Mouse (Mus musculus) embryonic facial prominence, embryonic 12.5 days (tissue): Measurements from ENCODE around the gene Asxl2. TPM values are rescaled to one million over a fixed set of nuclear protein-coding genes. Genes with fewer than 3 reads are reported as not detected.
"Not testable (repeated sequence)": the region's sequence is repeated elsewhere in the genome, so short reads cannot be mapped to it uniquely, and the experiment has no call there.

Experiments used
- ATAC-seq: fragments of 200-750 bp; cut with Nextera tagmentation; 2 replicates; pipeline ENCODE4 v1.8.0; 2017; ENCODE audit not compliant: insufficient number of reproducible peaks, insufficient read depth, low FRiP score, low TSS enrichment
- H3K27ac ChIP-seq: fragments of 300-500 bp; sonication (generic); 2 replicates; pipeline ENCODE4 v1.5.1; 2016; ENCODE audit warnings: mild to moderate bottlenecking
- H3K27me3 ChIP-seq: fragments of 300-500 bp; sonication (generic); 2 replicates; pipeline ENCODE4 v1.6.1; 2016; ENCODE audit warnings: mild to moderate bottlenecking, moderate library complexity
- H3K36me3 ChIP-seq: fragments of 300-500 bp; sonication (generic); 2 replicates; pipeline ENCODE4 v1.6.1; 2016; ENCODE audit warnings: mild to moderate bottlenecking
- H3K4me1 ChIP-seq: fragments of 300-500 bp; sonication (generic); 2 replicates; pipeline ENCODE4 v1.6.1; 2016
- H3K4me2 ChIP-seq: fragments of 300-500 bp; sonication (generic); replicated peaks from 2 replicates; pipeline ENCODE4 v1.6.1; 2016; ENCODE audit warnings: mild to moderate bottlenecking, moderate library complexity
- H3K4me3 ChIP-seq: fragments of 300-500 bp; sonication (generic); 2 replicates; pipeline ENCODE4 v1.5.1; 2016; ENCODE audit warnings: mild to moderate bottlenecking
- H3K9ac ChIP-seq: fragments of 300-500 bp; sonication (generic); 2 replicates; pipeline ENCODE4 v1.6.1; 2016; ENCODE audit warnings: mild to moderate bottlenecking, moderate library complexity
- H3K9me3 ChIP-seq: fragments of 300-500 bp; sonication (generic); 2 replicates; pipeline ENCODE4 v1.6.1; 2016; ENCODE audit warnings: mild to moderate bottlenecking, moderate library complexity
- WGBS: fragments of 180-500 bp; shearing (Covaris S2); methylation state at CpG from one replicate; pipeline ENCODE4 v1.1.7; 2016; 5-methylcytosine and 5-hydroxymethylcytosine counted together
- polyA plus RNA-seq: library from polyadenylated mRNA; unstranded; fragments of >200 nt; fragmentation: Nextera tagmentation; extraction: Ambion mirVana; gene quantifications from 2 replicates; pipeline ENCODE4 v1.2.1, GENCODE M21; 2016

Asxl2 gene
- polyA plus RNA-seq, 1 experiment from 2014 or later: 19.9 TPM

DNA sequence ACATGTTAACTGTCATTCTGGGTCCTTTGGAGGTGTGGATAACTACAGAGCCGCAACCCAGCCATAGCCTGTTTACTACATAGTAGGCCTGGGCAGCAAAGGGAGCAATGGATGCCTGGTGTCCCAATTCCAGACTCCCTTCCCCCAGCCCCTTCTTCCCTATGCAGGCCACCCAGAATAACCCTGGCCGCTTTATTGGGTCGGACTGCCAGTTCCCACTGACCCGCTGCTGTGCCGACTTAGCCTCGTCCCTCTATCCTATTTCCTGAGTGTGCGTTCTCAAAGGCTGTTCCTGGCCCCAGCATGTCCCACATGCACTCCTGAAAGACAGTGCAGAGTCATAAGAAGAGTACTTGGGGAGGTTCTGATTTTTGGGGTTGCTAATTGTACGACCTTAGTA lies 29.7 kb upstream of the Asxl2 start:
- Histone ChIP-seq H3K36me3 (peaks cover 24% of the 10 kb centered on the region), H3K4me2 (no peak overlapping the region), H3K9ac (no peak overlapping the region), H3K4me3 (no peak overlapping the region), H3K27ac (no peak overlapping the region), H3K4me1 (no peaks in the 10 kb centered on the region), H3K9me3 (no peaks in the 10 kb centered on the region), H3K27me3 (no peaks in the 10 kb centered on the region)
- WGBS: 93% methylated on average over 8 of the region's 8 CpGs
- no peak for ATAC-seq

DNA sequence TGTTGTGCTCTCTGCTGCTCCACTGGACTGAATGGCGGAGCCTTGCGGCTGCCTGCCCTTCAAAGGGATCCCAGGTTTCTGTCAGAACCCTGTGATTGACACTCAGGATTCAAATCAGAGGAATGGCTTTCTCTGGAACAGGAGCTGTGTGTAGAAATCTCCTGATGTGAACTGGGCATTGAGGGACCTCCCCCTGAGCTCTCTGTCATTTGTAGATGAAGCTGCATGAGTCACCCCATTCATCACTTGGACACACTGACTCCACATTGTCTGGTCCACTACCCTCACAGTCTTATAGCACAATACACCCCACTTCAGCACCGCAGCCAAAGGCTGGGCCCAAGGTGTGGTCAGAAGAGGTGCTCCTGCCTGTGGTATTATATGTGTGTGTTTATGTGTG lies 21.0 kb upstream of the Asxl2 start:
- H3K4me3 ChIP-seq, H3K27me3 ChIP-seq, ATAC-seq, H3K9ac ChIP-seq, H3K27ac ChIP-seq, H3K4me1 ChIP-seq, H3K9me3 ChIP-seq, H3K4me2 ChIP-seq: not testable (repeated sequence)
- 95% methylated on average over 3 of the region's 3 CpGs for WGBS
- peaks cover 32% of the 10 kb centered on the region for H3K36me3 ChIP-seq

DNA sequence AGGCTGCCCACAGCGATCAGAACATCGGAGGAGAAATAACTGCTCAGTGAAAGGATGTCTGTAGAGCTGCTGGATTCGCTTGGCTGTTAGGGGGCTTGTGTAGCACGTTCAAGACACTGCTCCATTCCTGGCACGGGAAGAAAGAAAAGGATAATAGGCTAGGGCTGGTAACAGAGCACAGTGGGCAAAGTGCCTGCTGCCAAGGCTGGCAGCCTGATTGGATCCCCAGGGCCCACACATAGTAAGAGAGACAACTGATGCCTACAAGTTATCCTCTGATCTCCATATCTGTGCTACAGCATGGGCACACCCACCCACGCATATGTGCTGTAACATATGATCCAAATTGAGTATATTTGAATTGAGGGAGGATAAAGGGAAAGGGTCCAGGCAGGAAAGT lies 20.1 kb upstream of the Asxl2 start:
- 84% methylated on average over 6 of the region's 6 CpGs for WGBS
- Histone ChIP-seq H3K4me1 (no peaks in the 10 kb centered on the region), H3K4me3 (no peak overlapping the region), H3K4me2 (no peak overlapping the region), H3K9ac (no peak overlapping the region), H3K36me3 (peaks cover 32% of the 10 kb centered on the region), H3K9me3 (no peaks in the 10 kb centered on the region), H3K27me3 (no peaks in the 10 kb centered on the region), H3K27ac (no peak overlapping the region)
- ATAC-seq: no peak

DNA sequence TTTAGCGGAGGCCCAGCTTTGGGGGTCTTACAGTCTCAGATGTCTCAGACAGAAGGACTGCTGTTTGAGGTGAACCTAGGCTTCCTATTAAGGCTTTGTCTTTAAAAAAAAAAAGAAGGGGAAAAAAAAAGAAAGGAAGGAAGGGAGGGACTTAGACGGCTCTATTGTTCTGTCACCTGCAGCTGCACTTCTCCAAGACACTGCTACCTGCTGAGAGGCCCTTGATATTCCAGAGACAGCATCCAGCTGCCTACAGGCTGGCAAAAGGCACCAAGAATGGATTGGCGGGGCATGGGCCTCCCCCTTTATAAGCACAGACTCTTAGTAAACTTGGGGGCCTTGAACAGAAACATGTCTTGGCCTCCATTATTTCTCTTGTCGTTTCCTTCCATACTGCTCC lies 11.7 kb upstream of the Asxl2 start:
- Histone ChIP-seq H3K27me3 (no peaks in the 10 kb centered on the region), H3K4me1 (no peaks in the 10 kb centered on the region), H3K36me3 (no peaks in the 10 kb centered on the region), H3K9ac (no peak overlapping the region), H3K27ac (no peak overlapping the region), H3K4me3 (no peak overlapping the region), H3K9me3 (no peaks in the 10 kb centered on the region), H3K4me2 (no peak overlapping the region)
- 96% methylated on average over 4 of the region's 4 CpGs for WGBS
- no peak for ATAC-seq

DNA sequence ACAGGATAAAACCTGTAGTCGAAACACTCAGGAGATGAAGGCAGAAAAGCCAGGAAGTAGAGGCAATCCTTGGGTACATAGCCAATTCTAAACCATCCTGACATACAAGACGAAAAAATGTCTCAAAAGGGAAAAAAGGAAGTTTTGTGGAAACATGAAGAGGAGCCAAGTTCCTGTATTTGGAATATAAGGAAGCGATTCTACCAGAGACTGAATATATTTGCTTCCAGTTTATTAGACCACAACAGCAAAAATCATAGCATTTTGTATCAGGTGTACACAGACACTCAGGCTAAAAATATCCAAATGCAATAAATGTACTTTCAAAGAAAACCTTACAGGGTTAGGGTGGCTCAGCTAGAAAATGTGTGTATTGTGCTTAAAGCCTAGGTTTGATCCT lies 7.9 kb upstream of the Asxl2 start:
- no peak for ATAC-seq
- H3K36me3 ChIP-seq: no peaks in the 10 kb centered on the region

DNA sequence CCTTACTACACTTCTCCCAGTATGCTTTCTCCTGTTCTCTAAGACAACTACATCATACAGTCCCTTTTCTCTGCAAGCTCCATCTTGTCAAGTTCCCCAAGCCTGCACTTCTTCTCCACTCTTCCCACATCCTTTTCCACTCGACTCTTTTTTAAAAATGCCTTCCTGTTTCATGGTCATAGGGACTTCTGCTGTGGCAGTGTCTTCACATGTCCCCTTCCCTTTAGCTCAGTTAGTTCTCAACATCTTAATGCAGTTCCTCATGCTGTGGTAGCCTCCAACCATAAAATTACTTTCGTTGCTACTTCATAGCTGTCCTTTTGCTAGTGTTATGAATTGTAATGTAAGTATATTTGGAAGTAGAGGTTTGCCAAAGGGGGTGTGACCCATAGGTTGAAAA lies 6.1 kb upstream of the Asxl2 start:
- ATAC-seq: no peak
- WGBS: 86% methylated on average over 2 of the region's 2 CpGs
- H3K27me3 ChIP-seq: no peaks in the 10 kb centered on the region
- H3K4me3 ChIP-seq: no peak overlapping the region
- no peak overlapping the region for H3K9ac ChIP-seq
- H3K36me3 ChIP-seq: no peaks in the 10 kb centered on the region
- H3K4me2 ChIP-seq: no peak overlapping the region
- H3K9me3 ChIP-seq: no peaks in the 10 kb centered on the region
- no peak overlapping the region for H3K27ac ChIP-seq
- 0 out of 2 replicates have a peak, but pooled peaks cover 4% of the 10 kb centered on the region for H3K4me1 ChIP-seq

More for the DNA sequence above, 7.9 kb upstream of the Asxl2 start:
- no peak overlapping the region for H3K27ac ChIP-seq
- no peak overlapping the region for H3K4me3 ChIP-seq
- H3K4me2 ChIP-seq: no peak overlapping the region
- H3K4me1 ChIP-seq: no peaks in the 10 kb centered on the region
- no peaks in the 10 kb centered on the region for H3K27me3 ChIP-seq
- no peaks in the 10 kb centered on the region for H3K9me3 ChIP-seq
- H3K9ac ChIP-seq: no peak overlapping the region
- WGBS: 88% methylated on average over 3 of the region's 3 CpGs

DNA sequence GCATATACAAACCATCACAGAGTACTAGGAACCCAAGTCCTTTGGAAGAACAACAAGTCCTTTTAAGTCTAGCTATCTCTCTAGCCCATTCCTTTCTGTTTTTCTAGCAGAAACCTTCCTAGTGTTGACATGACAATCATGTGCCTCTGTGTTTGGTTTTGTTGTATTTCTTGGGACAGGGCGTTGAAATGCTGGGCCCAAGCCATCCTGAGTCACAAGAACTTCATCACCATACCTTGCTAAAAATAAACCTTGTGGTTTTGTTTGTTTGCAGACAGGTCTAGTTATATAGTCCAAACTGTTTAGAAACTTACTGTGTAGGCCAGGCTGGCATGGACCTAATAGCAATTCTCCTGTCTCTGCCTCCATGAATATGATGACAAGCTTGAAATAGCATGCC lies 3.9 kb upstream of the Asxl2 start:
- no peak overlapping the region for H3K4me3 ChIP-seq
- 97% methylated on average over 1 of the region's 1 CpGs for WGBS
- H3K4me2 ChIP-seq: no peak overlapping the region
- H3K4me1 ChIP-seq: 0 out of 2 replicates have a peak, but pooled peaks cover 6% of the 10 kb centered on the region
- no peak overlapping the region for H3K9ac ChIP-seq
- no peaks in the 10 kb centered on the region for H3K27me3 ChIP-seq
- ATAC-seq: no peak
- H3K9me3 ChIP-seq: no peaks in the 10 kb centered on the region
- no peaks in the 10 kb centered on the region for H3K36me3 ChIP-seq
- no peak overlapping the region for H3K27ac ChIP-seq

DNA sequence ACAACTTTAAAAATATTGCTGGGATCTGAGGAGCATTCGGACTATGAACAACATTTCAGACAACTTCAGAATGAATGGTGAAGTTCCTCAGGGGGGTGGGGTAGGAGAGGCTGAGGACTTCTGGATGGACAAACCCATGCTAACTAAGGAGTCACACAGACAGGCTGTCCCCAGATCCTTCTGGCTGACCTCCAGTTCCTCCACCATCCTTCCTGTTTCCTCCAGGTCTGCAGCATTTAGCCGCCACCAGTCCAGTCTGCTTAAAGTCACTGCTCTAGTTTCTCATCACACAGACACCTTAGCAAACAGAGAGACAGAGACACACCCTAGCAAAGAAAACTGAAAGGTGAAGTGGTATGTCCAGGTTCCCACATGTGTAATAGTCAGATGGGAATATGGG lies 2.5 kb upstream of the Asxl2 start:
- Histone ChIP-seq H3K4me1 (0 out of 2 replicates have a peak, but pooled peaks cover 11% of the 10 kb centered on the region), H3K4me2 (no peak overlapping the region; the same call in 1 of the 2 replicates), H3K36me3 (no peaks in the 10 kb centered on the region), H3K4me3 (no peak overlapping the region), H3K9ac (no peak overlapping the region), H3K27ac (no peak overlapping the region), H3K9me3 (no peaks in the 10 kb centered on the region), H3K27me3 (no peaks in the 10 kb centered on the region)
- ATAC-seq: no peak
- 89% methylated on average over 2 of the region's 2 CpGs for WGBS

DNA sequence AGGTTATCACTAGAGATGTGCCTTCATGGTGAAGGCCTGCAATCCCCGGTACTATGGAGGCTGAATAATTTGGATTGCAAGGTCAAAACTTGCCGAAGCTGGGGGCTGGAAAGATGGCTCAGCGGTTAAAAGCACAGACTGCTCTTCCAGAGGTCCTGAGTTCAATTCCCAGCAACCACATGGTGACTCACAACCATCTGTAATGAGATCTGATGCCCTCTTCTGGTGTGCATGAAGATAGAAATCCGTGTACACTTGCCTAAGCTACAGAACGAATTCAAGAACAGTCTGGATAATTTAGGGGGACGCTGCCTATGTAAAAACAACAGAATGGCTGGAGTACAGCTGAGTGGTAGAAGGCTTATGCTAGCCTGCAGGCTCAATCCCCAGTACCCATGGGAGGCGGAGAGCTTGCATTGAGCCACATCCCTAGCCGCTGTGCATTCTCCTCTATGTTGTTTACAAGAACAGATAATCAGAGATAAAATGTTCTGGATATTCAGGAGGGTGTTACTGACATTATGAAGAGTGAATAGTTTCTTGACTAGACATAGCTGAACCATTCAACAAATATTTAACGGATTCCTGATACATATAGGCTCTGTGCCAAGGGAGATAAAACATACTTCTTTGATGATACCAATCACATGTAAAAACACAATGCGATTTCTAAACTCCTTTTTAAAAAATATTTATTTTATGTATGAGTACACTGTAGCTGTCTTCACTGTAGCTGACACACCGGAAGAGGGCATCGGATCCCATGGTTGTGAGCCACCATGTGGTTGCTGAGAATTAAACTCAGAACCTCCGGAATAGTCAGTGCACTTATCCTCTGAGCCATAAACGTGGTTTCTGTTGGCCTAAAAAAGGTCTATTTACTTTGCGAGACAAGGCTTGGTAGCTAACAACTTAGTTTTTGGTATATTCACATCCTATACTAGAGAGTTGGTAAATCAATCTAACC lies 999 bp upstream of the Asxl2 start:
- H3K9me3 ChIP-seq: no peaks in the 10 kb centered on the region
- 0 out of 2 replicates have a peak, but pooled peaks cover 11% of the 10 kb centered on the region for H3K4me1 ChIP-seq
- peak overlapping the region; percentile 55 for H3K4me2 ChIP-seq
- H3K9ac ChIP-seq: peak overlapping the region; percentile 86
- peak overlapping the region; percentile 83 for H3K27ac ChIP-seq
- H3K4me3 ChIP-seq: peak overlapping the region; percentile 81
- no peak for ATAC-seq
- H3K27me3 ChIP-seq: no peaks in the 10 kb centered on the region
- 43% methylated on average over 15 of the region's 15 CpGs for WGBS
- H3K36me3 ChIP-seq: no peaks in the 10 kb centered on the region

DNA sequence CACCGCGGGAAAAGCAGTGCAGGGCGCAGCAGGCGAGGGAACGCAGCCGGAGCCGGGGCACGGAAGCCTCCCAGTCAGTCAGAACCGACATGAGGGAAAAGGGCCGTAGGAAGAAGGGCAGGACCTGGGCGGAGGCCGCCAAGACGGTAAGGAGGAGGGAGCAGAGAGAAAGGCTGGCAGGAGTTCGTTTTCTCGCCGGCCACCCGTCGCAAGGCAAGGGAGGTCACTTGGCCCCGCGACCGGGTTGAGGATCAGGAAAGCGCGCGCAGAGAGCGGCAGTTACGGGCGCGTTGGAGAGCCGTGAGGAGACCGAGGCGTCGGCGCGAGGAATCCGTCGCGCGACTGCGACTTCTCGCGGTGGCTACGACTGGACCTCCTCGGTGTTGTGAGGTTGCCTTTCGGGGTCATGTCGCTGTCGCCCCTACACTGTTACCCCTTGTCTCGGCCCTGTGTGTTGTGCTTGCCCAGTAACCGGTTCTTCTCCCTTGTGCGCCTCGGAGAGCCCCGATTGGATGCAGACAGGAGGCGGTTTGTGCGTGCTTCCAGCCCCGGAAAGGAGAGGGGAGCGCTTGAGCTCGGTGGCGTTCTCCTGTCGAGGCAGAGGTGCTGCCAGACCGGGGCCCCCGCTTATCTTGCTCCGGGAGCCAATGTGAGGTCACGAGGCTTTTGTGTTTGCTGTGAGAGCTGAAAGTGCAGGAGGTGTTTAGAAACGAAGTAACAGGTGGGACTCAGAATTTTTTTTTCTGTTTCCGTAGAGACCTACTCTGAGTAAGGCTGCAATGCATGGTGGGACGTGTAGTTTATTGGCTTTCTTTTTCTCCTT lies 621 bp downstream of the Asxl2 start:
- Histone ChIP-seq H3K36me3 (no peaks in the 10 kb centered on the region), H3K27ac (peak overlapping the region; percentile 95), H3K27me3 (no peaks in the 10 kb centered on the region), H3K9ac (peak overlapping the region; percentile 86), H3K4me3 (peak overlapping the region; percentile 81), H3K4me2 (peak overlapping the region; percentile 55), H3K4me1 (0 out of 2 replicates have a peak, but pooled peaks cover 11% of the 10 kb centered on the region), H3K9me3 (no peaks in the 10 kb centered on the region)
- WGBS: under 1% methylated on average over 65 of the region's 65 CpGs
- ATAC-seq: peak; percentile 55

DNA sequence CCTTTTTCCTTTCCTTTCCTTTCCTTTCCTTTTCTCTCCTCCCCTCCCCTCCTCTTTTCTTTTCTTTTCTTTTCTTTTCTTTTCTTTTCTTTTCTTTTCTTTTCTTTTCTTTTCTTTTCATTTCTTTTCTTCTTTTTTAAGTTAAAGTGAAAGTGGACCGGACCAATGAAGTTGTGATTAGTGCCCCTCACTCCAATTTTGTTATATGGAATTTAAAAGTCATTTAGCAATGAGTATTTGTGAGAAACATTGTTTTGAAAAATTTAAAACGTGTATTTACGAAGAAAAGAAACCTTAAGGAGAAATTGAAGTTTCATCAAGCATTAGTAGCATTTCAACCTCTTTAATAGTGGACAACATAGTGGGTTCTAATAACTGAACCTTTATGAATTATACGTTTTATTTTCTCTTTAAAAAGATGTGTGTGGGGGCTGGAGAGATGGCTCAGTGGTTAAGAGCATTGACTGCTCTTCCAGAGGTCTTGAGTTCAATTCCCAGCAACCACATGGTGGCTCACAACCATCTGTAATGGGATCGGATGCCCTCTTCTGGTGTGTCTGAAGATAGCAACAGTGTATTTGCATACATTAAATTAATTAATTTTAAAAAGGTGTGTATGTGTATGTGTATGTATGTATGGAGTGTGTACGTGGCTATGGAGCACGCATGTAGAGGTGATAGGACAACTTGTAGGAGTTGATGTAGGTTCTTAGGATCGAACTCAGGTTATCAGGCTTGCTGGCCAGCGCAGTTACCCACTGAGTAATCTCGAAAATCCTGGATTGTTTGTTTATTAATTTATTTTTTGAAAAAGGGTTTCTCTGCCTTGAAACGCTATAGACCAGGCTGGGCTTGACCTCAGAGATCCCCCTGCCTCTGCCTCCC lies 1.5 kb downstream of the Asxl2 start:
- no peaks in the 10 kb centered on the region for H3K36me3 ChIP-seq
- H3K27me3 ChIP-seq: no peaks in the 10 kb centered on the region
- peak overlapping the region; percentile 55 for H3K4me2 ChIP-seq
- H3K4me3 ChIP-seq: peak overlapping the region; percentile 81
- H3K27ac ChIP-seq: no peak overlapping the region
- no peak for ATAC-seq
- H3K9ac ChIP-seq: no peak overlapping the region
- H3K9me3 ChIP-seq: no peaks in the 10 kb centered on the region
- H3K4me1 ChIP-seq: 0 out of 2 replicates have a peak, but pooled peaks cover 11% of the 10 kb centered on the region
- WGBS: 69% methylated on average over 11 of the region's 11 CpGs
